Mouse (Mus musculus): ENCODE results near the gene Npas1. TPM values are rescaled to one million over a fixed set of nuclear protein-coding genes. Genes with fewer than 3 reads are reported as not detected.

Gene Npas1
- total and polyA plus RNA-seq, 2 experiments from 2014 or later, result 10.1 to 12.6 TPM

DNA sequence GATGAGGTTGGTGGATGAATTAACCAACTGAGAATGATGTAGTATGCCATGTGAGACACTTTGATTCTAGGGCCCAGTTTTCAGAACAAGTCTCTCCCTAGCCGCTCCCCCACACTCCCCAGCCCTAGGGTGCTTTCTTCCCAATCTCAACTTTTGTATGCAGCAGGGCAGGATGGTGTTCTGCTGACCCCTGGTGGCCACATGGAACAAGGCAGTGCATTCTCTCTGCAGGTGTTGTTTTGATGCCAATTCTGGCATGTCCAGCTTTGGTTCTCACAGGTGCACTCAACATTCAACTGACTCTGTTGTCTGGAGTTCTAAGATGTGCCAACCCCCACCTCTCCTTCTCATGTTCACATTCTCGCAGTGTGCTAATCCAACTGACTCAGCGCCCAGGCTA, 14.2 kb upstream of the Npas1 start:
- DNase-seq (peak; percentile 74), ATAC-seq (peak; percentile 68)
- peaks cover 18% of the 10 kb centered on the region for H3K36me3 ChIP-seq (ENCODE audit: insufficient read depth)
- H3K4me1 ChIP-seq (ENCODE audit: insufficient read depth), result no peaks in the 10 kb centered on the region
- WGBS, result 27% methylated on average over 3 of the region's 3 CpGs
- no peaks in the 10 kb centered on the region for H3K9me3 ChIP-seq (ENCODE audit: low read length)
- H3K4me3 ChIP-seq (ENCODE audit: low read depth, low read length), result no peak overlapping the region
- no peak overlapping the region for H3K9ac ChIP-seq
- no peak overlapping the region for H3K4me2 ChIP-seq (ENCODE audit: low read depth)
- H3K27ac ChIP-seq (ENCODE audit: low read depth, low read length), result no peak overlapping the region
- no peaks in the 10 kb centered on the region for H3K27me3 ChIP-seq (ENCODE audit: insufficient read depth, low read length)
- peak; percentile 96 for TF ChIP-seq CTCF (IDR thresholded peaks at IDR 0.05; ENCODE audit: low read depth)

- WGBS, result 91% methylated on average over 9 of the region's 9 CpGs
- TF ChIP-seq CTCF (IDR thresholded peaks at IDR 0.05; ENCODE audit: low read depth), result no peak
- no peaks in the 10 kb centered on the region for H3K27me3 ChIP-seq (ENCODE audit: insufficient read depth, low read length)
Measured at GRCm38 (mm10) chr7:16489948-16490347, 12.4 kb upstream of the Npas1 start.

GRCm38 (mm10) chr7:16488816-16489215, 11.3 kb upstream of the Npas1 start:
- DNase-seq (no peak), ATAC-seq (no peak)
- Histone ChIP-seq H3K9me3 (ENCODE audit: low read length) (no peaks in the 10 kb centered on the region), H3K4me2 (ENCODE audit: low read depth) (no peak overlapping the region), H3K27ac (ENCODE audit: low read depth, low read length) (no peak overlapping the region), H3K4me3 (ENCODE audit: low read depth, low read length) (no peak overlapping the region), H3K9ac (no peak overlapping the region), H3K27me3 (ENCODE audit: insufficient read depth, low read length) (no peaks in the 10 kb centered on the region), H3K4me1 (ENCODE audit: insufficient read depth) (no peaks in the 10 kb centered on the region), H3K36me3 (ENCODE audit: insufficient read depth) (no peaks in the 10 kb centered on the region)
- no peak for TF ChIP-seq CTCF (IDR thresholded peaks at IDR 0.05; ENCODE audit: low read depth)

More at GRCm38 (mm10) chr7:16489948-16490347, 12.4 kb upstream of the Npas1 start:
- Histone ChIP-seq H3K9me3 (ENCODE audit: low read length) (no peaks in the 10 kb centered on the region), H3K4me2 (ENCODE audit: low read depth) (no peak overlapping the region), H3K4me1 (ENCODE audit: insufficient read depth) (no peaks in the 10 kb centered on the region), H3K9ac (no peak overlapping the region), H3K36me3 (ENCODE audit: insufficient read depth) (no peaks in the 10 kb centered on the region), H3K4me3 (ENCODE audit: low read depth, low read length) (no peak overlapping the region), H3K27ac (ENCODE audit: low read depth, low read length) (no peak overlapping the region)
- DNase-seq (no peak), ATAC-seq (no peak)

DNA sequence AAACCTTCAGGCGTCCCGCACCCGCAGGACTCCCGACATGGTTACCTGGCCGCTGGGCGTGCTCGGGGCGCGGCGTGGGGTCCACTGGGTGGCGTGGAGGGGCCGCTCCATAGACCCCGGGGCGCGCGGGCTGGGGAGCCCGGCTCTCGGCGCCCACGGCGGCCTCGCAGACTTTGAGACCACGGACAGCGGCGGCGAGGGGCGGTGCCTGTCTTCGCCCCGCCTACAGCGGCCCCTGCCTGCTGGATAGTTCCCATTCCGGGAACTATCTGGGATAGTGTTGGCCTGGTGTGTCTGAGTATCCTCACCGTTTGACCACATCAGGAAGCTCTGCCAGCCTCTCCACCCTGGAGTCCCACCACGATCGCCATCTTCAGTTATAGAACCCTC, 933 bp downstream of the Npas1 start:
- peak overlapping the region; percentile 32; the same call in 1 of the 2 replicates for H3K9ac ChIP-seq
- TF ChIP-seq CTCF (IDR thresholded peaks at IDR 0.05; ENCODE audit: low read depth), result no peak
- H3K36me3 ChIP-seq (ENCODE audit: insufficient read depth), result no peaks in the 10 kb centered on the region
- DNase-seq, result no peak
- no peak overlapping the region for H3K27ac ChIP-seq (ENCODE audit: low read depth, low read length)
- WGBS, result 3% methylated on average over 34 of the region's 34 CpGs
- no peaks in the 10 kb centered on the region for H3K9me3 ChIP-seq (ENCODE audit: low read length)
- ATAC-seq, result peak; percentile 19; the same call in 1 of the 2 replicates
- H3K4me3 ChIP-seq (ENCODE audit: low read depth, low read length), result peak overlapping the region; percentile 32
- peak overlapping the region; percentile 53 for H3K4me2 ChIP-seq (ENCODE audit: low read depth)
- peaks cover 50% of the 10 kb centered on the region for H3K27me3 ChIP-seq (ENCODE audit: insufficient read depth, low read length)
- peaks cover 4% of the 10 kb centered on the region; the same call in 1 of the 2 replicates for H3K4me1 ChIP-seq (ENCODE audit: insufficient read depth)

DNA sequence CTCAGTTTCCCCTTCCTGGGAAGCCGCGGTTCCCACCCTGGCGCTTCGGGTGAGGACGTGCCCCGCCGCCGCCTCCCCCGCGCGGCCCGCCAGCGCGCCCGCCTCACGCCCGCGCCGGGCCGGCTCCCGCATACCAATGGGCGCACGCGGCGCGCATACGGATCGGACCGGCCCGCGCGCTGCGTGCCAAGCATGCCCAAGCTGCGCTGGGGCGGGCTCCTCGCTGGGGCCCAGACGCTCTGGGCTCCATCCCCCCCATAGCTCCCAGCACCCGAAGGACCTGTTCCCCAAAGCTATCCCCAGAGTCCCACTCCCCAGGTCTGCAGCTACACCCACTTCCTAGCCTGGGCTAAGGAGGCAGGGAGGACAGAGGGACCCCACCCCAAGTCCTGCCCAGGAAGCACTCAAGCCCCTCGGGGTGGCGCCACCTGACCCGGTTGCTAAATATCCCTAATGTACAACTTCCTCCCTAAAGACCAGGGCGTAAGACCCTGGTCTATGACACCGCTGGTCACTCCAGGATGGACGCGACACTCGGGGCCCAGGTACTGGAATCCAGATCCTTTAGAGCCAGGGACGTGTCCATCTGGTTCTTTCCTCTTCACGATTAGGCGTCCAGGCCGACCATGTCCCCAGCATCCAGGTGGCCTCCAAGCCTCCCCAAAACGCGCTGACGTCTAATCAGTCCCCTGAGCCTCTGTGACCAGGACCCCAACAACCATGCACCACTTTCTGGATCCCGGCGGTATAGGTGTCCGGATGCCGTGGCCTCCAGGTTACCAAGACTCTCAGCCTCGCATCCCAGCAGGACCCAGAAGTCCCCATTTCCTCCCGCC, 1.5 kb downstream of the Npas1 start:
- Histone ChIP-seq H3K9me3 (ENCODE audit: low read length) (no peaks in the 10 kb centered on the region), H3K27me3 (ENCODE audit: insufficient read depth, low read length) (peaks cover 53% of the 10 kb centered on the region), H3K36me3 (ENCODE audit: insufficient read depth) (no peaks in the 10 kb centered on the region), H3K4me3 (ENCODE audit: low read depth, low read length) (peak overlapping the region; percentile 32), H3K9ac (peak overlapping the region; percentile 37), H3K4me1 (ENCODE audit: insufficient read depth) (peaks cover 4% of the 10 kb centered on the region; the same call in 1 of the 2 replicates), H3K27ac (ENCODE audit: low read depth, low read length) (no peak overlapping the region), H3K4me2 (ENCODE audit: low read depth) (peak overlapping the region; percentile 53)
- TF ChIP-seq CTCF (IDR thresholded peaks at IDR 0.05; ENCODE audit: low read depth), result no peak
- DNase-seq (no peak), ATAC-seq (peak; percentile 67)
- WGBS, result under 1% methylated on average over 58 of the region's 59 CpGs

DNA sequence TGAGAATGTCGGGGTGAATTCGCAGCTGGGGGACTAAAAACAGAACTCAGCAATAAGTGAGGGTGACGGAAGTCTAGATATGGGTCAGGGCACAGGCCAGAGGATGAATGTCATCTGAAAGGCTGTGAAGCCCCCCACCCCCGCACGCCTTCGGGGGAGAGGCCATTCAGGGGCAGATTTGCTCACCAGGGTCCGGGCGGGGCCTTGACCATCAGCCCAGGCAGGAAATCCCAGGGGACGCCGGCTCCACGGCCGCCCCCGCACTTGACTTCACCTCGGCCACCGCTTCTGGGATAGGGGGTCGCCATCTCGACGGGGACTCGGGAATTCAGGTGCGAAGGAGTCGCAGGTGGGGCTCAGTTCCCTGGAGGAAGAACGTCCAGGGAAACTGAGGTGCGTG, 2.2 kb downstream of the Npas1 start:
- Histone ChIP-seq H3K27me3 (ENCODE audit: insufficient read depth, low read length) (peaks cover 56% of the 10 kb centered on the region), H3K9me3 (ENCODE audit: low read length) (no peaks in the 10 kb centered on the region), H3K4me2 (ENCODE audit: low read depth) (peak overlapping the region; percentile 53), H3K27ac (ENCODE audit: low read depth, low read length) (no peak overlapping the region), H3K4me1 (ENCODE audit: insufficient read depth) (peaks cover 4% of the 10 kb centered on the region; the same call in 1 of the 2 replicates), H3K9ac (0 out of 2 replicates have a peak overlapping the region, but pooled peaks have one; percentile 37), H3K36me3 (ENCODE audit: insufficient read depth) (no peaks in the 10 kb centered on the region), H3K4me3 (ENCODE audit: low read depth, low read length) (peak overlapping the region; percentile 32)
- ATAC-seq, result no peak
- no peak for TF ChIP-seq CTCF (IDR thresholded peaks at IDR 0.05; ENCODE audit: low read depth)
- no peak for DNase-seq
- WGBS, result 6% methylated on average over 23 of the region's 23 CpGs

GRCm38 (mm10) chr7:16474445-16474844, 3.1 kb downstream of the Npas1 start:
- H3K9ac ChIP-seq, result no peak overlapping the region
- H3K4me1 ChIP-seq (ENCODE audit: insufficient read depth), result peaks cover 4% of the 10 kb centered on the region; the same call in 1 of the 2 replicates
- ATAC-seq (no peak), DNase-seq (no peak)
- no peak overlapping the region for H3K4me3 ChIP-seq (ENCODE audit: low read depth, low read length)
- H3K36me3 ChIP-seq (ENCODE audit: insufficient read depth), result no peaks in the 10 kb centered on the region
- H3K9me3 ChIP-seq (ENCODE audit: low read length), result no peaks in the 10 kb centered on the region
- peak overlapping the region; percentile 21; the same call in 1 of the 2 replicates for H3K4me2 ChIP-seq (ENCODE audit: low read depth)
- 4% methylated on average over 33 of the region's 33 CpGs for WGBS
- H3K27me3 ChIP-seq (ENCODE audit: insufficient read depth, low read length), result peaks cover 59% of the 10 kb centered on the region
- H3K27ac ChIP-seq (ENCODE audit: low read depth, low read length), result no peak overlapping the region
- TF ChIP-seq CTCF (IDR thresholded peaks at IDR 0.05; ENCODE audit: low read depth), result no peak

Measured in forebrain, postnatal 0 days (tissue).